Mouse (Mus musculus) testis, adult 2 months (tissue): ENCODE measurements at regions not wholly inside any gene's neighbourhood (a gene's known extent, or its start where the extent isn't known, plus 50 kb on each side); places are given as distances from the start of the nearest gene placed in this dataset.

ENCODE experiments used
- CTCF ChIP-seq: fragments of 200-500 bp; IDR thresholded peaks from 2 replicates; pipeline ENCODE4 v1.5.1; 2012; ENCODE audit warnings: low read depth, mild to moderate bottlenecking, inconsistent platforms, low read length, moderate library complexity; ENCODE audit not compliant: control insufficient read depth, insufficient read depth, insufficient replicate concordance
- POLR2A ChIP-seq: fragments of 200-500 bp; IDR thresholded peaks from 2 replicates; pipeline ENCODE4 v1.6.1; 2012; ENCODE audit warnings: low read depth, mild to moderate bottlenecking, inconsistent platforms, low read length, moderate library complexity; ENCODE audit not compliant: control insufficient read depth

- TF ChIP-seq POLR2A (no peak), CTCF (no peak)
Observed at GRCm38 (mm10) chr13:107218351-107218750, 196.4 kb upstream of the Kif2a start.
